Mouse (Mus musculus) heart, adult 9 months (tissue): Measurements from ENCODE around the gene Usp12.

Source experiments
- DNase-seq, 2 experiments: peaks; one replicate each; pipeline ENCODE4 v3.0.0; 2022; ENCODE audit warnings: low spot score in 2 of 2

Gene Usp12

DNA sequence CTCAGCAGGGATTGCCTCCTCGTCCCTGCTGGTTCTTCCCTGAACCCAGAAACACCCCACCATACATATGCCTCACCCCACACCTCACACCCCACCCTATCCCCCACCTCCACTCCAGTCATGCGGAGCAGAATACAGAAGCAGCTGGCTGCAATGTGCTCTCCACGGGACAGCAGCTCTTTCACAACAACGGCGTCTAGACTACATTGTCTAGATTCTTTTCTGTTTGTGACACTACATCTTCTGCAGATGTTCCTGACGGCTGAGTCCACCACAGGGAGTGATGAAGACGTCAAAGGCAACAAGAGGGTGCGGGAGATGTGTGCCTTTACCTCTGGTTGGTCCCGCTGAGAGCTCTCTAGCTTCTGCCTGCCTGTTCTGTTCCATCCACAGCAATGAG, 3.2 kb upstream of the Usp12 start:
- no peak for DNase-seq

- no peak for DNase-seq
Measured at GRCm38 (mm10) chr5:146795728-146796127, 922 bp upstream of the Usp12 start.

DNA sequence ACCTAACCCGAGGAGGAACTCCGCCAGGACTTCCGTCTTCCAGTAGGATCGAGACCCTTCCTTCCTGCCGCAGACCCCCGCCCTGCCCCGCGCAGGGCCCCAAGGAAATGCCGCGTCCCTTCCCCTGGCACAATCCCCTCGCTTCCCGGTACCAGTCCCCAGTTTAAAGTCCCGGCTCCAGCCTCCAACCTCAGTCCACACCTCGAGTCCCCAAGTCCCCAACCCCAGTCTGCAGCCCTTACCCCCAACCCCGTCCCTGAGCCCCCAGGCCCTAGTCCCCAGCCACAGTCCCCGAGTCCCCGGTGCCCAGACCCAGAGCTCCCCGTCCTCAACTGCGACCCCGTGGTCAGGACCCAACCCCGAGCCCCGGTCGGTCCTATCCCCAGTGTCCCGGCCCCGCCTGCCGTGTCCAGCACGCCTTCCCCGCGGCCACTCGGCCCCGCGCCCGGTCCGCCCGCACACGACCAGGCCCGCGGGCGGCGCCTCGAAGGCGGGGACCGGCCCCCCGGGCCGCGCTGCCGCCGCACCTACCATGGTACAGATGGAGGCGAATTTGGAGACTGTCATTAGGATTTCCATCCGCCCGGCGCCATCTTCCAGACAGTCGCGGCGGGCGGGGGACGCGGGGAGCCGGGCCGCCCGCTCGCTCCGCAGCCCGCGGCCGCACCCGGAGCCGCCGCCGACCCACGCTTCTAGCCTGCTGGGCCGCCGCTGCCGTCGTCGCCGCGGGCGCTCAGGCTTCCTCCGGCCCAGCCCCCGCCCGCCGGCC, 538 bp downstream of the Usp12 start:
- DNase-seq: peak in 1 of 2 experiments; percentile 31

DNA sequence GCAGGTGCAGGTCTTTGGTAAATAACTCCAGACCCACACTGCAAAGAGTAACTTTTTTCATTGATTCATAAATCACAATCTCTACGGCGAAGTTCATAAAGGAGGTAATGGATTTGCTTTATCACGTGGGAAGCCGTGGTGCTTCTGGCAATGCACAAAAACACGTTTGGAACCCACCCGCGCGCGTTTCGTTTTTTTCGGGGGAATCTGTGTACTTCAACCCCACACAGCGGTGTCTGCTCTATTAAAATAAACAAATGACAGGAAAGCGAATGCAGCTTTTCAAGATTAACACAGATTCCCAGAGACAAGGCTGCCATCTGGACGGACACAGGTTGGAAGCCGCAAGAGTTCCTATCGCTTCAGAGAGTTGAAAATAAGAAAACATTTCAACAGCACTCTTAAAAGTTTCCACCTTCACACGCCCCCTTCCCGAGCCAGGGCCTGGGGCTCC, 1.1 kb downstream of the Usp12 start:
- DNase-seq: no peak

- peak; percentile 35 to 38 for DNase-seq
Measured at GRCm38 (mm10) chr5:146792140-146792791, 2.5 kb downstream of the Usp12 start.

DNA sequence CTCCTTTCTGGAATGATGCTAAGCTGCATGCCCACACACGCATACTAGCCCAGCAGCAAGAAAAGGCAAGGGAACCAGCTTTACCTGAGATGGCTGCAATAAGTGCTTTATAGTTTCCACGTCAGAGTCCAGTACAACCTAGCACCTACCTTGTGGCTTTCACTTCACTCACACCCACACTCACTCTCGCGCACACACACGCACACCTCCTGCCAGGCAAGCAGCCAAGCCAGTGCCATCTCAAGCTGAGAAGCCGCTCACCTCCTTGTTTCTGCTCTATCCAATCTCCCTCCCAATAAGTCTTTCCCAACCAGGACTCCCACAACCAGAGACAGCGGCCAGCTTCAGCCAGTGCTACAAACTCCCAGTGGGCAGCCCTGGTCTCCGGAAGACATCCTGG, 3.9 kb downstream of the Usp12 start:
- no peak for DNase-seq

DNA sequence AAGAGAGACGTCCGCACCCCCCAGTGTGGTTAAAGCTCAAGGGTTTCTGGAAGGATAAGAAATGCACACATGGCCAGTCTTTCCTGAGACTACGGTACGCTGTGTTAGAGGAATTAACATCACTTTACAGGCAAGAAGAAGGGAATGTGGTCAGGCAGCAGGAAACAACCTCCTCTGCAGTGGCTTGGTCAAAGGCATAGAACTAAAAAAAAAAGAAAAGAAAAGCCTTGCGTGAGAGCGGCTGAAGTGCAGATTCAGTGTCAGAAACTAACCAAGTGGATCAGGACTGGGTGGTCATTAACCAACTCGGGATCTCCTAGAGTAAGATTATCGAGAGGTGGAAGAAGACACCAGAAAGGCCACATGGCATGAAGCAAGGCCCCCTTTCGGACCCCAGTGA, 5.4 kb downstream of the Usp12 start:
- no peak for DNase-seq

DNA sequence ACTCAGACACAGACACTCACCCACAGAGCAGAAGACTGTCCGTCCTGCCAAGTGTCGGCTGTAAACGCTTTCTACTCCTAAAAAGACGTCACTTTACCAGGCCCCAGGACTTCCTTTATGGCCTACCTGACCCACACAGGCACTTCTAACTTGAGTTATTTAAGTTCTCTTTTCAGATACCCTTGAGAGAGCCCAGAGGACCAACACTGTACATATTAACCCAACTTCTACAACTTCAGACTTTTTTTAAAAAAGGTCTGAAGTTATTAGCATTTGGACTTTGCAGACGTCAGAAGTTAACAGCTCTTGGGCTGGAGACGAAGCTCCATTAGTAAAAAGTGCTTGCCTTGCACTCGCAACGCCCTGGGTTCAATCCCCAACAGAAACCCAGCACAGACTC, 8.7 kb downstream of the Usp12 start:
- DNase-seq: no peak

- DNase-seq: no peak
Measured at GRCm38 (mm10) chr5:146783891-146784290, 10.9 kb downstream of the Usp12 start.

DNA sequence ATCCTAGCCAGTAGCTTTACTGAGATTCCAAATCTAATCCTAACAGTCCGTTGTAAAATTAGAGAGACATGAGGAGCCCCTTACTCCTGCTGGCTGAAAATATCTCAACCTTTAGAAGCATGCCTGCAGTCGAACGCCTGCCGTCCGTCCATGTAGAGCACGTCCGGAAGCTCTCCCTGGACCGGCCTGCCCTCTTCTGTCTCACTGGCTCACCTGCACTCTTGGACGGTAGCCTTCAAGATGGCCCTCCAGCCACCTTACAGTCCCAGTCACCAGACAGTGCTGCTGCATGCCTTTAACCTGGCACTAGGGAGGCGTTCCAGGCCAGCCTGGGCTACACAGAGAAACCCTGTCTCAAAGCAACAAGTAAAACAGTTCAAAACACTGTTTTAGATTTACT, 11.5 kb downstream of the Usp12 start:
- no peak for DNase-seq

GRCm38 (mm10) chr5:146781663-146782062, 13.1 kb downstream of the Usp12 start:
- peak in 1 of 2 experiments; percentile 38 for DNase-seq

- no peak for DNase-seq
Measured at GRCm38 (mm10) chr5:146779931-146780330, 14.9 kb downstream of the Usp12 start.

DNA sequence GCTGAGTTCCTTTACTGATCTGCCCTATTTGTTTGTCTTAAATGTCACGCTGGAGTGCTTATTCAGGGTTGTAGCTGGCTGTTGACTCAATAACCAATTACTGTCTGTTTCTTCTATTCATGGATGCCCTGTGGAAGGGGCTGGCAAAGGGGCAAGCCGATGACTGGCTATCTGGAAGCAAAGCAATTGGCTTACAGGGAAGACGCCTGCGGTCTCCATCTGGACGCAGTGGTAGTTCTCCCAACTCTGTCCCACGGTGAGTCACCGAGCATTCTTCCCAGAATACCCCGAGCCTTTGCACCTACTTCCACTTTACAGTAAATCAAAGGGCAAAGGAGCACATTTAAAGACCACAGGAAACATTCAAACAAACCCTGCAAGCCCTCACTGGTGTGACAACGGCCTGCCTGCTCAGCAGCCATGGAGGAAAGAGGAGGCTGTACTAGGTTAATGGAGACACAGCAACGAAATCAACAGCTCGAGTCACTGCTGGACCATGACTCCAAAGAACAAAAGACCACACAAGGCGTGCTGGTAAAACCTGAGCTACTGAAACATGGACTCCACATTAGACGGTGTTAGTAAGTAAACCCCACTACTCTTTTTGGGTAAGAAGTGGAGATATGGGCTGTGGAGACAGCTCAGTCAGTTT, 17.7 kb downstream of the Usp12 start:
- no peak for DNase-seq

DNA sequence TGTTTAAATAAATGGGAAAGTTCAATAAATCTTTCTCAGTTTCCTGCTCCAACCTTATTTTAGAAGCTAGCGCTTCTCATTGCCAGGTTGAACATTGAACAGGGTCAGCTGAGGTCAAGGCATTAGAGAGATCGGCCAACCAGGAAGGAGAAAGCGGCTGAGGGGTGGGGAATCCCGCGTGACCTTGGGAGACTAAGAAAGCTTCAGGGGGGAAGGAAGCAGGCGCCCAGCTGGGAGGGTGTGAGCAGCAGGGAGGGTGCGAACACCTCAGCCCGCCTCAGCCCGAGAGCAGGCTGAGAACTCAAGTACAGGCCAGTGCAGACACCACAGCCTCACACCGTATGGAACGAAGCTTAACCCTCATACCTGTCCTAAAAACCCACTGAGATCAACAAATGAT, 22.8 kb downstream of the Usp12 start:
- DNase-seq: peak; percentile 59 to 68

DNA sequence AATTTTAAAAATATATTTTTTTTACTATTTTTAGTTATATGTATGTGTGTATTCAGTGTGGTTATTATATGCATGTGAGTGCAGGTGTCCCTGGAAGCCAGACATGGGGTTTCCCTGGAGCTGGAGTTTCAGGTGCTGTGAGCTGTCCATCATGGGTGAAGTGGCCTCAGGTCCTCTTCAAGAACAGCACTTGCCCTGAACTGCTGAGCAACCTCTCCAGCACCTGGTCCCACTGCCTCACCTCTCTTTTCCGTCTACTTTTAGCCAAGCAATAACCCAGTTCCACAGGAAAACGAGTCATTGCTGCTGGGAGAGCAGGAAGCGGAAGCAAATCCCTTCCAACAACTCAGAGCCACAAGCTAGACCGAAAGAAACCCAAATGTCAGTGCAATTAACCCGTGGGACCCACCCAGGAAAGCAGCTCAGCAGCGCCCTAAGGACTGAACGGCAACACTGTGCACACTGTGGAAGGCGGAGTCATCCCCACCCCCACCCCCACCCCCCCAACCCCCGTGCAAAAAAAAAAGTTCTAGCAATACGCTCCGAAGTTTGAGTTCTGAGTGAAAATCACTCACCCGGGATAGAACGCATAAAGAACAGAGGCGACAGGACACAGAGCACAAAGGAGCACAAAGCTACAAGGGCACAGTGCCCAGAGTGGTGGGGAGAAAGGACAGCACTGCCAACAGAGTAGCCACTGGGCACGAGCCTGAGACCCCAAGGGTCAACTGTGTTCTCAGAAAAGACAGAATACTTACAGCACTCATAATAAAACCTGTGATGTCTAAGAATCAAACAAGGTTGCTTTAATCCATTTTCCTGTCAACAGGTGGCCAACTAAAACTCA, 24.6 kb downstream of the Usp12 start:
- peak; percentile 35 to 50 for DNase-seq

DNA sequence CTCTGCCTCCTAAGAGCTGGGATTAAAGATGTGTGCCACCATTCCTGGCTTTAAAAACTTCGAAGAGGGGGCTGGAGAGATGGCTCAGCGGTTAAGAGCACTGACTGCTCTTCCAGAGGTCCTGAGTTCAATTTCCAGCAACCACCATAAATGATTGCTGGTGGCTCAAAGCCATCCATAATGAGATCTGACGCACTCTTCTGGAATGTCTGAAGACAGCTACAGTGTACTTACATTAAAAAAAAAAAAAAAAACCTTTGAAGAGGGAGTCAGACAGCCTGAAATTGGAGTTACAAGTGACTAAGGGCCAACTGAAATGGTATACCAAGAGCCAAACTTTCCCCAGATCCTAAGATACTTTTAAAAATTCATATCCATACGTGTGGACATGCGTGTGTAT, 29.0 kb downstream of the Usp12 start:
- no peak for DNase-seq

GRCm38 (mm10) chr5:146759159-146759558, 35.6 kb downstream of the Usp12 start:
- no peak for DNase-seq

GRCm38 (mm10) chr5:146757921-146758320, 36.9 kb downstream of the Usp12 start:
- no peak for DNase-seq

- DNase-seq: no peak
Measured at GRCm38 (mm10) chr5:146757316-146757715, 37.5 kb downstream of the Usp12 start.

GRCm38 (mm10) chr5:146753181-146753580, 41.6 kb downstream of the Usp12 start:
- DNase-seq: no peak

DNA sequence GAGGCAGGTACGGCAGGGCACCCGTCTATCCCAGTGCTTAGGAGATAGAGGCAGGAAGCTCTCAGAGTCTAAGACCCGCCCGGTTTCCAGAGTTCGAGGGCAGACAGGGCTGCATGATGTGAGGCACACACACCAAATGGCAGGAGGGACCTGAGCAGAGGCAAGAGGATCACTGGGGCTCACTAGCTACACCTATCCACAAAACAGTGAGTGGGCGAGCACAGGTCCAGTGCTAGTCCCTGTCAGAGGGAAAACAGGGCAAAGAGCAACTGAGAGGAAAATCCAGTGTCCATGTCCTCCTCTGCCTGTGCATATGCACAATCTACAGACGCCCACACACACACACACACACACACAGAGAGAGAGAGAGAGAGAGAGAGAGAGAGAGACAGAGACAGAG, 43.8 kb downstream of the Usp12 start:
- DNase-seq: no peak

DNA sequence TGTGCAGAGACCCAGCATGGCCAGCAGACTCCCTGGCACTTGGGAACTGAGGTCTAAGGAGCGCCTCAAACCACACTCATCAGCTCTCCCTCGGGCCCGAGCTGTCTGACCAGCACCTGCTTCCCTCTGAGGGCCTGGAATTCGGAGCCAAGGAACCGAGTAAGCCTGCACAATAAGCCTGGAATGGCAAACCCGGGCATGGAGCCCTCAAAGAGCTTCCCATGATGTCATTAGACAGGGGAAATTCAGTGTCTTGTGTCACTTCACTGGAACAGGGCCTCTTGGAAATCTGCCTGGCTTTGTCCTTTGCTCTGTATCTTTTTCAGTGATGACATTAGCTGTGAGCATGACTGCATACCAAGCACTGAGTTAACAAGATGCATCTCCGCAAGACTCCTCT, 44.5 kb downstream of the Usp12 start:
- peak; percentile 19 to 46 for DNase-seq
